Mouse (Mus musculus) right cerebral cortex, postnatal 10 days (tissue): ENCODE results near the gene Olfr287.

Source experiments
- DNase-seq, 2 experiments: peaks; one replicate each; pipeline ENCODE4 v3.0.0; 2021; ENCODE audit warnings: low spot score in 2 of 2

Gene Olfr287

GRCm38 (mm10) chr15:98167645-98168621, 52.9 kb downstream of the Olfr287 start:
- DNase-seq = peak; percentile 96 to 97

GRCm38 (mm10) chr15:98166963-98167644, 53.8 kb downstream of the Olfr287 start, which contains the start of gene Ccdc184:
Gene Ccdc184 (plus strand): TSS chr15:98167158.
- DNase-seq = peak; percentile 50 to 63

- DNase-seq = no peak
Measured at GRCm38 (mm10) chr15:98165525-98165924, 55.3 kb downstream of the Olfr287 start, which contains the start of gene Asb8. Gene Asb8 (minus strand): TSS chr15:98165625.

- no peak for DNase-seq
Measured at GRCm38 (mm10) chr15:98162561-98162960, 58.3 kb downstream of the Olfr287 start.

GRCm38 (mm10) chr15:98161026-98161805, 59.6 kb downstream of the Olfr287 start:
- DNase-seq = no peak

GRCm38 (mm10) chr15:98157253-98157652, 63.6 kb downstream of the Olfr287 start:
- DNase-seq = no peak
